8 mouse cellular contexts compared by ENCODE assay signal in genomic region chr9:64120584-64121277, GRCm38 (mm10). TPM values are rescaled to one million over a fixed set of nuclear protein-coding genes. Genes with fewer than 3 reads are reported as not detected.
DNase-seq lines count a peak whose midpoint lies in the region; ATAC-seq lines count a peak whose summit lies in the region.

No protein-coding gene starts in this region.

- peaks cover 6% of the 10 kb centered on the region for H3K4me1 ChIP-seq in embryonic facial prominence, embryonic 10.5 days
- H3K4me1 ChIP-seq in liver, embryonic 13.5 days (replicated peaks) = peaks cover 9% of the 10 kb centered on the region

- H3K36me3 ChIP-seq in embryonic facial prominence, embryonic 10.5 days (replicated peaks) = no peaks in the 10 kb centered on the region
- H3K36me3 ChIP-seq in liver, embryonic 13.5 days = no peaks in the 10 kb centered on the region

- no peak overlapping the region for H3K27ac ChIP-seq in embryonic facial prominence, embryonic 10.5 days (replicated peaks)
- H3K27ac ChIP-seq in liver, embryonic 13.5 days = no peak overlapping the region

- peak; percentile 71 for DNase-seq in adrenal gland, postnatal 10 days
- no peak for DNase-seq in adrenal gland, postnatal 4 days (ENCODE audit: low spot score in 2 of 2)
- DNase-seq in A20 (ENCODE audit: low read depth, low spot score) = peak; percentile 74
- DNase-seq in embryonic facial prominence, embryonic 10.5 days (ENCODE audit: low spot score) = peak; percentile 48
- DNase-seq in liver, embryonic 13.5 days = peak; percentile 71
- DNase-seq in heart, adult 18-20 months = no peak
- DNase-seq in right cerebral cortex, postnatal 36 days (ENCODE audit: low spot score in 2 of 2) = no peak

- H3K27me3 ChIP-seq in embryonic facial prominence, embryonic 10.5 days (replicated peaks; ENCODE audit: low read depth, poor library complexity, severe bottlenecking) = no peaks in the 10 kb centered on the region
- H3K27me3 ChIP-seq in liver, embryonic 13.5 days = no peaks in the 10 kb centered on the region

- peak overlapping the region; percentile 53 for H3K4me2 ChIP-seq in liver, embryonic 13.5 days

- ATAC-seq in liver, embryonic 13.5 days (ENCODE audit: low read depth) = peak; percentile 64
- ATAC-seq in frontal cortex, adult (ENCODE audit: low TSS enrichment) = no peak

- no peak overlapping the region for H3K4me3 ChIP-seq in embryonic facial prominence, embryonic 10.5 days
- H3K4me3 ChIP-seq in liver, embryonic 13.5 days (replicated peaks) = peak overlapping the region; percentile 25

- no peak overlapping the region for H3K9ac ChIP-seq in liver, embryonic 13.5 days

- 37% methylated on average over 11 of the region's 11 CpGs for WGBS in embryonic facial prominence, embryonic 10.5 days
- WGBS in liver, embryonic 13.5 days (ENCODE audit: insufficient replicate concordance) = 30% methylated on average over 11 of the region's 11 CpGs

- H3K9me3 ChIP-seq in embryonic facial prominence, embryonic 10.5 days = no peaks in the 10 kb centered on the region
- no peaks in the 10 kb centered on the region for H3K9me3 ChIP-seq in liver, embryonic 13.5 days (replicated peaks)

RNA-seq across cellular contexts. Expression of gene Lctl, which starts 3.8 kb away (rescaled TPM):
- 1 to 10 TPM; 2.0 to 2.8 TPM for total RNA-seq in adrenal gland, postnatal 10 days (2021)
- total RNA-seq in adrenal gland, postnatal 4 days (2021) = 1 to 10 TPM in 1 of 2 experiments, under 1 TPM in 1; 0.87 to 1.1 TPM
- 0.11 TPM in 1 of 2 replicates, not detected in the other for polyA plus RNA-seq in embryonic facial prominence, embryonic 10.5 days (2016; fragmentation: Nextera tagmentation; extraction: Ambion mirVana)
- polyA plus RNA-seq in liver, embryonic 13.5 days (2015; fragmentation: Nextera tagmentation; extraction: Ambion mirVana) = not detected in 2 replicates
- total RNA-seq in heart, adult 18-20 months (2021) = not detected

RNA-seq across cellular contexts. Expression of gene Zwilch, which starts 52.2 kb away (rescaled TPM):
- total RNA-seq in adrenal gland, postnatal 10 days (2021) = 10 to 100 TPM in 1 of 2 experiments, 1 to 10 TPM in 1; 5.9 to 12.8 TPM
- total RNA-seq in adrenal gland, postnatal 4 days (2021) = 10 to 100 TPM; 19.2 to 19.9 TPM
- 43.7 and 46.1 TPM in 2 replicates for polyA plus RNA-seq in embryonic facial prominence, embryonic 10.5 days (2016; fragmentation: Nextera tagmentation; extraction: Ambion mirVana)
- 14.7 and 17.6 TPM in 2 replicates for polyA plus RNA-seq in liver, embryonic 13.5 days (2015; fragmentation: Nextera tagmentation; extraction: Ambion mirVana)
- total RNA-seq in heart, adult 18-20 months (2021) = under 1 TPM; 0.64 to 0.99 TPM

RNA-seq across cellular contexts. Expression of gene Rpl4, which starts 52.4 kb away (rescaled TPM):
- total RNA-seq in adrenal gland, postnatal 10 days (2021) = 100 to 1,000 TPM; 901 to 923 TPM
- 1,000 to 10,000 TPM; 1,230 to 1,246 TPM for total RNA-seq in adrenal gland, postnatal 4 days (2021)
- polyA plus RNA-seq in embryonic facial prominence, embryonic 10.5 days (2016; fragmentation: Nextera tagmentation; extraction: Ambion mirVana) = 1,235 and 1,262 TPM in 2 replicates
- polyA plus RNA-seq in liver, embryonic 13.5 days (2015; fragmentation: Nextera tagmentation; extraction: Ambion mirVana) = 1,021 and 1,130 TPM in 2 replicates
- total RNA-seq in heart, adult 18-20 months (2021) = 100 to 1,000 TPM; 464 to 493 TPM

RNA-seq across cellular contexts. Expression of gene Snapc5, which starts 58.3 kb away (rescaled TPM):
- total RNA-seq in adrenal gland, postnatal 10 days (2021) = 10 to 100 TPM; 17.4 to 20.8 TPM
- 10 to 100 TPM; 21.6 to 21.8 TPM for total RNA-seq in adrenal gland, postnatal 4 days (2021)
- 29.0 and 31.8 TPM in 2 replicates for polyA plus RNA-seq in embryonic facial prominence, embryonic 10.5 days (2016; fragmentation: Nextera tagmentation; extraction: Ambion mirVana)
- 16.6 and 16.9 TPM in 2 replicates for polyA plus RNA-seq in liver, embryonic 13.5 days (2015; fragmentation: Nextera tagmentation; extraction: Ambion mirVana)
- total RNA-seq in heart, adult 18-20 months (2021) = 10 to 100 TPM; 20.2 to 23.9 TPM

Comparison
In these comparisons a context has a peak if more than half of its experiments do, and no peak if none do; other contexts are left out.
1. DNase-seq: peak in adrenal gland, postnatal 10 days (single experiment), A20 (single experiment), embryonic facial prominence, embryonic 10.5 days (single experiment) and liver, embryonic 13.5 days (single experiment); none in adrenal gland, postnatal 4 days (0 of 2), heart, adult 18-20 months (0 of 2) and right cerebral cortex, postnatal 36 days (0 of 2).